Mouse (Mus musculus) ES-E14 (cell line): ENCODE results near the gene Prr5l. TPM values are rescaled to one million over a fixed set of nuclear protein-coding genes. Genes with fewer than 3 reads are reported as not detected.

Source experiments
- DNase-seq: peaks from one replicate; pipeline ENCODE4 v3.0.0-alpha.2; 2013; ENCODE audit warnings: low read depth, low spot score
- H3K27ac ChIP-seq: 2 replicates; pipeline ENCODE4 v1.5.1; 2012; ENCODE audit warnings: low read depth, mild to moderate bottlenecking, low read length, moderate library complexity, mixed read lengths; ENCODE audit not compliant: poor library complexity, insufficient read depth, severe bottlenecking
- H3K36me3 ChIP-seq: 2 replicates; pipeline ENCODE4 v1.6.1; 2012; ENCODE audit warnings: mild to moderate bottlenecking, low read length, moderate library complexity, mixed read lengths; ENCODE audit not compliant: control insufficient read depth, poor library complexity, insufficient read depth, severe bottlenecking
- H3K4me1 ChIP-seq, 2 experiments: fragments of 150-350 bp in 1 of 2; sonication (generic) in 1 of 2; 2 replicates each; pipeline ENCODE4 v1.6.1; 2012; ENCODE audit warnings: low read length in 2 of 2, mild to moderate bottlenecking in 1 of 2, mixed read lengths in 1 of 2; ENCODE audit not compliant: control insufficient read depth in 2 of 2, insufficient read depth in 2 of 2, poor library complexity in 1 of 2
- H3K4me3 ChIP-seq, 2 experiments: fragments of 150-350 bp in 1 of 2; sonication (generic) in 1 of 2; 2 replicates each; pipeline ENCODE4 v1.5.1; 2012; ENCODE audit warnings: low read length in 2 of 2, low read depth in 1 of 2, mild to moderate bottlenecking in 1 of 2, mixed read lengths in 1 of 2; ENCODE audit not compliant: insufficient read depth in 1 of 2, poor library complexity in 1 of 2, severe bottlenecking in 1 of 2
- H3K9ac ChIP-seq: 2 replicates; pipeline ENCODE4 v1.6.1; 2012; ENCODE audit warnings: low read depth, mild to moderate bottlenecking, low read length, mixed read lengths; ENCODE audit not compliant: poor library complexity, insufficient read depth, severe bottlenecking
- H3K9me3 ChIP-seq: fragments of 150-350 bp; sonication (generic); 2 replicates; pipeline ENCODE4 v1.6.1; 2012; ENCODE audit warnings: low read depth, mild to moderate bottlenecking, low read length; ENCODE audit not compliant: control insufficient read depth, insufficient read depth
- CHD2 ChIP-seq: IDR thresholded peaks from 2 replicates; pipeline ENCODE4 v1.6.1; 2014; ENCODE audit warnings: mild to moderate bottlenecking, low read depth, low read length, inconsistent platforms
- HCFC1 ChIP-seq: IDR thresholded peaks from 2 replicates; pipeline ENCODE4 v1.6.1; 2012; ENCODE audit warnings: low read length, inconsistent platforms, borderline replicate concordance; ENCODE audit not compliant: insufficient read depth
- MAFK ChIP-seq: IDR thresholded peaks from 2 replicates; pipeline ENCODE4 v1.6.1; 2014; ENCODE audit warnings: mild to moderate bottlenecking, low read depth, low read length, inconsistent platforms; ENCODE audit not compliant: insufficient read depth
- ZC3H11A ChIP-seq: IDR thresholded peaks from 2 replicates; pipeline ENCODE4 v1.6.1; 2012; ENCODE audit warnings: low read depth, mild to moderate bottlenecking, inconsistent platforms, low read length, borderline replicate concordance
- ZNF384 ChIP-seq: IDR thresholded peaks from 2 replicates; pipeline ENCODE4 v1.6.1; 2012; ENCODE audit warnings: low read depth, low read length, inconsistent platforms
- in situ Hi-C, 2 experiments: fragments of 600-800 bp; cut with MboI; formaldehyde crosslinking; loops; one replicate each; pipeline ENCODE4 v1.15.1; 2025; ENCODE audit warnings: low sequenced_read_pairs in 2 of 2, inconsistent platforms in 1 of 2; ENCODE audit not compliant: unreplicated experiment in 2 of 2
- total RNA-seq: library from RNA; depleted of rRNA; stranded (reverse); fragments of 300-350 nt; gene quantifications from 2 replicates; pipeline ENCODE4 v1.2.3, GENCODE M21; 2012

The Prr5l gene
- total RNA-seq, 1 experiment = 4.5 TPM

- Histone ChIP-seq H3K4me1 (no peaks in the 10 kb centered on the region), H3K9ac (no peak overlapping the region), H3K4me3 (no peak overlapping the region), H3K27ac (no peak overlapping the region), H3K36me3 (no peaks in the 10 kb centered on the region), H3K9me3 (no peaks in the 10 kb centered on the region)
- in situ Hi-C loops = loop anchor here (10.0 to 25.0 kb wide), 2 partner anchors 545 to 553 kb away; partner anchors contain the start of gene Fjx1 (in 2 of the 2)
- TF ChIP-seq ZC3H11A (no peak), CHD2 (no peak), ZNF384 (no peak), HCFC1 (no peak), MAFK (no peak)
- DNase-seq = no peak
These were observed 26.7 kb upstream of the Prr5l start for GRCm38 (mm10) chr2:101909326-101910080.

- Histone ChIP-seq H3K4me1 (no peaks in the 10 kb centered on the region), H3K27ac (no peak overlapping the region), H3K9ac (no peak overlapping the region), H3K4me3 (no peak overlapping the region), H3K9me3 (no peaks in the 10 kb centered on the region), H3K36me3 (no peaks in the 10 kb centered on the region)
- no peak for DNase-seq
- in situ Hi-C loops = loop anchor here (10.0 to 25.0 kb wide), 2 partner anchors 546 to 554 kb away; partner anchors contain the start of gene Fjx1 (in 2 of the 2)
- no peak for TF ChIP-seq MAFK
These were observed 25.9 kb upstream of the Prr5l start for GRCm38 (mm10) chr2:101908773-101909172.

GRCm38 (mm10) chr2:101907386-101908022, 24.7 kb upstream of the Prr5l start:
- in situ Hi-C loops = loop anchor here (10.0 to 25.0 kb wide), 2 partner anchors 547 to 555 kb away; partner anchors contain the start of gene Fjx1 (in 2 of the 2)
- DNase-seq = no peak
- no peaks in the 10 kb centered on the region for H3K36me3 ChIP-seq
- no peaks in the 10 kb centered on the region for H3K4me1 ChIP-seq
- H3K4me3 ChIP-seq = no peak overlapping the region
- H3K27ac ChIP-seq = no peak overlapping the region
- H3K9me3 ChIP-seq = no peaks in the 10 kb centered on the region
- TF ChIP-seq CHD2 = no peak
- no peak for TF ChIP-seq ZNF384
- no peak for TF ChIP-seq HCFC1
- TF ChIP-seq MAFK = no peak
- H3K9ac ChIP-seq = no peak overlapping the region

- H3K4me1 ChIP-seq = no peaks in the 10 kb centered on the region
- H3K9ac ChIP-seq = peak overlapping the region; percentile 57; the same call in 1 of the 2 replicates
- no peak for DNase-seq
- in situ Hi-C loops = loop anchor here (10.0 to 25.0 kb wide), 2 partner anchors 548 to 556 kb away; partner anchors contain the start of gene Fjx1 (in 2 of the 2)
- TF ChIP-seq MAFK (no peak), CHD2 (no peak), ZNF384 (no peak), ZC3H11A (no peak), HCFC1 (no peak)
- no peaks in the 10 kb centered on the region for H3K36me3 ChIP-seq
- no peak overlapping the region for H3K27ac ChIP-seq
- no peak overlapping the region for H3K4me3 ChIP-seq
- no peaks in the 10 kb centered on the region for H3K9me3 ChIP-seq
These were observed 23.5 kb upstream of the Prr5l start for GRCm38 (mm10) chr2:101906379-101906690.
